Mouse (Mus musculus) ES-E14 (cell line): ENCODE measurements around the gene Tor3a.

ENCODE experiments used
- MAFK ChIP-seq: IDR thresholded peaks from 2 replicates; pipeline ENCODE4 v1.6.1; 2014; ENCODE audit warnings: mild to moderate bottlenecking, low read depth, low read length, inconsistent platforms; ENCODE audit not compliant: insufficient read depth
- ZNF384 ChIP-seq: IDR thresholded peaks from 2 replicates; pipeline ENCODE4 v1.6.1; 2012; ENCODE audit warnings: low read depth, low read length, inconsistent platforms

DNA sequence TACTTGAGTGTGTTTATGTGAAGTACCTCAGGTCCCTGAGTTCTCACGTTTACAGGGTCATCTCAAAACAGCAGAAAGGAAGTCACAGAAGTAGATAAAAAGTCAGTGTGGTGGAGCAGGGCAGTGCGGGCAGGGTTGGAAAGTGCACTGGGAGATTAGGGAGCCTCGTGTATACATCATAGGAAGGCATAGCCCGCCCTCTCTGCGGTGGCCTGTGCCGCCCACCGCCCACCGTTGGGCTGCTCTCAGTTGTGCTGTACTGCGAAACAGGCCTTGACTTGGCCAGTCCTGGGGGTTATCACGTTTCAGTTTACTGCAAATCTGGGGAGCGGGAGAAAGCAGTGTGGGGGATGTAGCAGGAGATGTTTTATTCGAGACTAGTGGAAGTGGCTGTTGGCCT lies 31.3 kb downstream of the Tor3a start:
- TF ChIP-seq MAFK (no peak), ZNF384 (no peak)
